ENCODE assay signal across 15 mouse cellular contexts in the genomic region with DNA sequence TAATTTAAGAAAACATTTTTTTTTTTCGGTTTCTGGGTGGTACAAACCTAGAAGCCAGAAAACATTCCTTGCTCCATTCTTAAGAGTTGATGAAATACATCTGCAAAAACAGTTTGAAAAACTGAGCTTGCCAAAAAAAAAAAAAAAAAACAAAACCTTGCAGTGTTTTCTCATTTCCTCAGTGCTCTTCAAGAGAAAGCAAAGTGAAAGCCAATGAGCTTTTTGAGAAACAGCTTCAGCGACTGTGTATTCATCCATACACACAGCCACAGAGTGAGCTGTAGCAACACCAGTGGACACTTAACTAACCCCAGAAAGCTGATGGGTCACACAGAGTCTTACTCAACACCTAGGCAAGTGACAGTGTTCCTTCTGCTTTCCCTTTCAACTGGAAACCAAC.
DNase-seq lines count a peak whose midpoint lies in the region; ATAC-seq and TF ChIP-seq lines count a peak whose summit lies in the region.
"Had no signal": no experiment of that assay in that cellular context is flagged by ENCODE, and none has a peak within 500 bp of the region (broad histone marks: within the 10 kb centered on the region; RNA-seq: fewer than 3 reads in every experiment).

No protein-coding gene starts in this region.

- TF ChIP-seq CTCF in lung, postnatal 0 days (IDR thresholded peaks at IDR 0.05): no peak
- no peak for TF ChIP-seq CTCF in heart, postnatal 0 days (IDR thresholded peaks at IDR 0.05; ENCODE audit: low read depth)

- 0 out of 2 replicates have a peak, but pooled peaks cover 2% of the 10 kb centered on the region for H3K4me1 ChIP-seq in heart, embryonic 12.5 days (replicated peaks)
- H3K4me1 ChIP-seq in lung, postnatal 0 days (ENCODE audit: insufficient read depth, low read depth, low read length): no peaks in the 10 kb centered on the region
- no peaks in the 10 kb centered on the region; the same call in 1 of the 2 replicates for H3K4me1 ChIP-seq in heart, postnatal 0 days (ENCODE audit: control insufficient read depth, insufficient read depth)
- H3K4me1 ChIP-seq in midbrain, embryonic 15.5 days: no peaks in the 10 kb centered on the region
- H3K4me1 ChIP-seq in forebrain, embryonic 15.5 days: no peaks in the 10 kb centered on the region
- H3K4me1 ChIP-seq: hindbrain, embryonic 12.5 days had no signal

- TF ChIP-seq EP300 in lung, postnatal 0 days (IDR thresholded peaks at IDR 0.05): peak; percentile 33; the same call in 1 of the 2 replicates
- no peak for TF ChIP-seq EP300 in heart, postnatal 0 days (IDR thresholded peaks at IDR 0.05; ENCODE audit: low read depth)

- peaks cover 9% of the 10 kb centered on the region; the same call in 1 of the 2 replicates for H3K36me3 ChIP-seq in heart, embryonic 12.5 days
- H3K36me3 ChIP-seq in lung, postnatal 0 days (ENCODE audit: insufficient read depth, low read length): no peaks in the 10 kb centered on the region
- H3K36me3 ChIP-seq in heart, postnatal 0 days (replicated peaks; ENCODE audit: control insufficient read depth, insufficient read depth, low read length): no peaks in the 10 kb centered on the region
- H3K36me3 ChIP-seq in midbrain, embryonic 15.5 days (replicated peaks): no peaks in the 10 kb centered on the region
- H3K36me3 ChIP-seq in forebrain, embryonic 15.5 days: no peaks in the 10 kb centered on the region
- H3K36me3 ChIP-seq: hindbrain, embryonic 12.5 days had no signal

- H3K9me3 ChIP-seq in heart, embryonic 12.5 days (replicated peaks): peaks cover 8% of the 10 kb centered on the region
- H3K9me3 ChIP-seq in lung, postnatal 0 days (ENCODE audit: low read length): peaks cover 2% of the 10 kb centered on the region; the same call in 1 of the 2 replicates
- peaks cover 8% of the 10 kb centered on the region for H3K9me3 ChIP-seq in heart, postnatal 0 days (replicated peaks; ENCODE audit: control insufficient read depth, low read length)
- H3K9me3 ChIP-seq in midbrain, embryonic 15.5 days: 0 out of 2 replicates have a peak, but pooled peaks cover 7% of the 10 kb centered on the region
- H3K9me3 ChIP-seq in forebrain, embryonic 15.5 days: no peaks in the 10 kb centered on the region

- no peak overlapping the region for H3K27ac ChIP-seq in heart, embryonic 12.5 days (ENCODE audit: poor library complexity, severe bottlenecking)
- no peak overlapping the region for H3K27ac ChIP-seq in lung, postnatal 0 days (ENCODE audit: low read length)
- peak overlapping the region; percentile 51; the same call in 1 of the 2 replicates for H3K27ac ChIP-seq in heart, postnatal 0 days (ENCODE audit: low read depth)
- H3K27ac ChIP-seq in midbrain, embryonic 15.5 days: no peak overlapping the region
- no peak overlapping the region for H3K27ac ChIP-seq in forebrain, embryonic 15.5 days (replicated peaks)
- H3K27ac ChIP-seq: hindbrain, embryonic 12.5 days; liver, embryonic 14.5 days had no signal

- no peak overlapping the region for H3K4me3 ChIP-seq in heart, embryonic 12.5 days
- no peak overlapping the region for H3K4me3 ChIP-seq in lung, postnatal 0 days (ENCODE audit: low read depth, low read length)
- no peak overlapping the region for H3K4me3 ChIP-seq in heart, postnatal 0 days (ENCODE audit: low read depth, low read length)
- no peak overlapping the region for H3K4me3 ChIP-seq in midbrain, embryonic 15.5 days
- H3K4me3 ChIP-seq in forebrain, embryonic 15.5 days: no peak overlapping the region
- H3K4me3 ChIP-seq: erythroblast, embryonic 14.5 days; hindbrain, embryonic 12.5 days had no signal

- WGBS in heart, embryonic 12.5 days: 76% methylated on average over 2 of the region's 2 CpGs
- WGBS in lung, postnatal 0 days: 48% methylated on average over 2 of the region's 2 CpGs
- WGBS in heart, postnatal 0 days: 73% methylated on average over 2 of the region's 2 CpGs
- 95% methylated on average over 2 of the region's 2 CpGs for WGBS in midbrain, embryonic 15.5 days
- 88% methylated on average over 2 of the region's 2 CpGs for WGBS in forebrain, embryonic 15.5 days

- peak; percentile 44 for DNase-seq in heart, adult 8-10 months (ENCODE audit: low spot score)
- peak; percentile 68 for DNase-seq in lung, postnatal 0 days (ENCODE audit: low spot score)
- no peak for DNase-seq in lung, postnatal 10 days
- no peak for DNase-seq in heart, postnatal 0 days (ENCODE audit: low spot score)
- DNase-seq in layer of hippocampus, adult 9-10 months (ENCODE audit: low spot score): no peak
- DNase-seq: cerebellum, adult 18-20 months; gastrocnemius, postnatal 36 days; left cerebral cortex, postnatal 4 days had no signal

- no peak overlapping the region for H3K4me2 ChIP-seq in heart, embryonic 12.5 days
- H3K4me2 ChIP-seq in lung, postnatal 0 days (replicated peaks; ENCODE audit: low read depth, low read length): no peak overlapping the region
- H3K4me2 ChIP-seq in heart, postnatal 0 days (ENCODE audit: low read depth, low read length): no peak overlapping the region
- H3K4me2 ChIP-seq in midbrain, embryonic 15.5 days: no peak overlapping the region
- no peak overlapping the region for H3K4me2 ChIP-seq in forebrain, embryonic 15.5 days (replicated peaks)
- H3K4me2 ChIP-seq: hindbrain, embryonic 12.5 days had no signal

- H3K9ac ChIP-seq in heart, embryonic 12.5 days: no peak overlapping the region
- H3K9ac ChIP-seq in lung, postnatal 0 days (replicated peaks; ENCODE audit: low read depth): no peak overlapping the region
- no peak overlapping the region for H3K9ac ChIP-seq in heart, postnatal 0 days (replicated peaks; ENCODE audit: low read depth, low read length)
- H3K9ac ChIP-seq in midbrain, embryonic 15.5 days: no peak overlapping the region
- H3K9ac ChIP-seq in forebrain, embryonic 15.5 days (replicated peaks): no peak overlapping the region
- H3K9ac ChIP-seq: hindbrain, embryonic 12.5 days; liver, embryonic 14.5 days had no signal

- ATAC-seq in heart, embryonic 12.5 days (ENCODE audit: insufficient number of reproducible peaks, low FRiP score): no peak
- peak; percentile 53 for ATAC-seq in lung, postnatal 0 days
- no peak for ATAC-seq in heart, postnatal 0 days (ENCODE audit: insufficient read depth, low read depth)
- ATAC-seq in midbrain, embryonic 15.5 days (replicated peaks): no peak
- no peak for ATAC-seq in forebrain, embryonic 15.5 days (replicated peaks)
- ATAC-seq: intestine, embryonic 16.5 days had no signal

- no peaks in the 10 kb centered on the region for H3K27me3 ChIP-seq in heart, embryonic 12.5 days (replicated peaks)
- H3K27me3 ChIP-seq in lung, postnatal 0 days (replicated peaks; ENCODE audit: insufficient read depth, low read length): no peaks in the 10 kb centered on the region
- H3K27me3 ChIP-seq in heart, postnatal 0 days (ENCODE audit: control insufficient read depth, insufficient read depth, low read length): no peaks in the 10 kb centered on the region
- H3K27me3 ChIP-seq in midbrain, embryonic 15.5 days (replicated peaks): no peaks in the 10 kb centered on the region
- H3K27me3 ChIP-seq in forebrain, embryonic 15.5 days: no peaks in the 10 kb centered on the region
- H3K27me3 ChIP-seq: hindbrain, embryonic 12.5 days had no signal

Comparison
In these comparisons a context has a peak if more than half of its experiments do, and no peak if none do; other contexts are left out.
1. DNase-seq: peak in heart, adult 8-10 months (single experiment) and lung, postnatal 0 days (single experiment); none in lung, postnatal 10 days (single experiment), heart, postnatal 0 days (single experiment) and layer of hippocampus, adult 9-10 months (single experiment).